Mouse (Mus musculus): ENCODE data around the gene Catsper2.

Catsper2 gene

DNA sequence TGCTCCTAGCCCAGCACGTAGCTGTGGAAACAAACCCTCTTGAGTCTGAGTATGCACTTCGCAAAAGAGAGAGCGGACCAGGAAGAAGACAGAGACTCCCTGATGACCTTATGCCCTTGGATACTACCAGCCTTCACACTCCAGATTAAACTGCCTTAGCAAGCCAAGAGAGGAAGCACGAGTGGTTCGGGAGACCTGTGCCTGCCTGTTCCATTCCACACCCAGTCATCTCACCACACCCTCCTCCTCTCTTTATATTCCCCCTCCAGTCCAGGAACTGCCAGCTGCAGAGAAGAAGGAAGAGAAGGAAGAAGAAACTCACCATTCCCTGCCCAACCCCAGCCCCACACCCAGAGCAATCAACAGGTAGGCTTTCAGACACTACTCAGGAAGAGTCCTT, 56.1 kb downstream of the Catsper2 start, which contains the start of gene Ckmt1:
TSS of gene Ckmt1 (plus strand) at position 221 of the 400 bp plus-strand sequence.
- CTCF ChIA-PET: interaction anchor here (1.5 kb wide), 1 partner anchor 67 kb away, joined by 4 read pairs; the partner anchor contains the start of gene Map1a

DNA sequence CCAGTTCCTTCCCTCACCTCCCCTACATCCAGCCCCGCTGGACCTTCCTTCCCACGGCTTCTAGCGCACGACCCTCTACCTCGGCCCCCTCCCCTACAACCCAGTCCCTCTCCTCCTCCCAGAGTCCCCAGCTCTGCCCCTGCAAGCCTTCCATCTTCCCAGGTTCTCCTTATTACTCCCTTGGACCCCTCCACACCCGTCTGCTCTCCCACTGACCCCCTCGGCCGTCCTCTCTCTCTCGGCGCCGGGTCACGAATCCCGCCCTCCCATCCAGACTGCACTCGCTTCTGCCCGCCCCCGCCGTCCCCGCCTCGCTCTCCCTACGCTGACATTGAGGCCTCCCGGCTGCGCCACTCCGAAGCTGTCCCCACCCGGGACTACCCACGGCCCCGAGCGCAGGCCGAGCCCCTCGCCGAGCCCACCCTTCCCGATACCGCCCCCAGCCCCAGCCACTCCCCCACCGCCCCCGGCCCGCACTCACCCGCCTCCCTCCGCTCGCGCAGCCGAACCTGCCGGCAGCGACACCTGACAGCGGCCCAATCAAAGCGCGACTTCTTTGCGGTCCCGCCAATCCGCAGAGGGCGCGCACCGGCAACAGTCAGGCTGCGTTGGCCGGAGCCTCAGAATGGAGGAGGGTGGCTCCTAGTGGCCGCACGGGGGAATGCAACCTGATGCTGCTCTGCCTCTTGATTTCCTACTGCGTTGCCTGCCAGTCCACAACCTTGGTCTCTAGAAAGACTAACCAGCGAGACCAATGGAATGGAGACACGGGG, 58.6 kb downstream of the Catsper2 start, which contains the start of gene Ppip5k1:
TSS of gene Ppip5k1 (minus strand) at position 577 of the 773 bp plus-strand sequence.
- CTCF ChIA-PET: interaction anchor here (0.7 kb wide), 1 partner anchor 183 kb away, joined by 3 read pairs; no protein-coding TSS in a partner anchor

DNA sequence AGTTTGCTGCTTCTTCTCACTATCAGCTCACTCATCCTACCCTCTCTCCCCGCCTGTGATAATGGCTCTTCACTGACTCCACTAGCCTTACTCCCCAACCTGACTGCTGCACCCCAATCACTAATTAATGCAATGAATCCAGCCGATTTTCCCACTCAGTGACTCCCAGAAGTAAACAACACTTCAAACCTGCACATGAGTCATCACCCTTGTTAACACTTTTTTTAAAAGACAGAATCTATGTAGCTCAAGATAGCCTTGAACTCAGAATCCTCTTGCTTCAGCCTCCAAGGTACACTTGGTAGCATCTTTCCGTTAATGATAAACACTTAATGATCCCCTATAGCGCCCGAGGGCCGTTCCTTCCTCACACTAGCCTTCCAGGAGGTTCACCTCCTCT, 59.2 kb downstream of the Catsper2 start:
- CTCF ChIA-PET: no interaction called here

DNA sequence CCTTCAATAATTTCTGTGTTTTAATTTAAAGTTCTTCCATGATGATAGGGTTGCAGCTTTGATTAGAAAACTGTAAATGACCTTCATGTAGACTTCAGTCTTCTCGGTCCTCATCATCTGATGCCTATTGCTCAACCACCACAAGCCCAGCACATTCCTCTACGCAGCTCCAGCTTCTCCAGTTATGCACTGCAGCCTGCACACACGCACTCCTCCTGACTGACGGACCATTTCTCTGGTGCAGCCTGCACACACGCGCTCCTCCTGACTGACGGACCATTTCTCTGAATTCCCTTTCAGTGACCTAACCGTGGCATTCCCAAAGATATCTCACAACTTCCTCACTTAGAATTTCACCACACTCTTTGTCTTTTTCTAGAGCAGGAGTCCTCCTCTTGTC, 60.4 kb downstream of the Catsper2 start:
- CTCF ChIA-PET: no interaction called here
